Mouse (Mus musculus): Measurements from ENCODE around the gene 4921501E09Rik. TPM values are rescaled to one million over a fixed set of nuclear protein-coding genes. Genes with fewer than 3 reads are reported as not detected.
"Not testable (repeated sequence)": the region's sequence is repeated elsewhere in the genome, so short reads cannot be mapped to it uniquely, and the experiment has no call there.

4921501E09Rik gene
- not detected in 2 replicates for total RNA-seq (2021)
- long read RNA-seq, experiment 1 = 0 reads
- long read RNA-seq, experiment 2 = 0 reads

DNA sequence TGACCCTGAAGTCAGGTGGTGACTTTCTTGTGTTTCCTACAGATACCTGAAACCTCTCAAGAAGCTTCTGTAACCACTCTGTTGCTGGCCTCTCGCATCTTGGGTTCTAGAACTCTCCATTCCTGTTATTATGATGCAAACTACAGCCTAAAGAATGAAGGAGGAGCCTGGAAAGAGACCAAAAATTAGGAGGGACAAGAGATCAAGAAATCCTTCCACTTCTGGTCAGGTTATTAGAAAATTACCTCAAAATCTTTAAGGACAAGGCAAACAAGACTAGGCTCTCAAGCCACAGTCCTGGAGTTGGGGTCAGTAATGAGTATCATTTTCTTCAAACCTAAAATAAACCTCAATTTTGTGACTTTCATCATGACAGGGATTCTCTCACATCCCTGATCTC is at the start of gene 4921501E09Rik:
Gene 4921501E09Rik (minus strand): TSS at position 101 of the 400 bp plus-strand sequence.
- no peak for DNase-seq

DNA sequence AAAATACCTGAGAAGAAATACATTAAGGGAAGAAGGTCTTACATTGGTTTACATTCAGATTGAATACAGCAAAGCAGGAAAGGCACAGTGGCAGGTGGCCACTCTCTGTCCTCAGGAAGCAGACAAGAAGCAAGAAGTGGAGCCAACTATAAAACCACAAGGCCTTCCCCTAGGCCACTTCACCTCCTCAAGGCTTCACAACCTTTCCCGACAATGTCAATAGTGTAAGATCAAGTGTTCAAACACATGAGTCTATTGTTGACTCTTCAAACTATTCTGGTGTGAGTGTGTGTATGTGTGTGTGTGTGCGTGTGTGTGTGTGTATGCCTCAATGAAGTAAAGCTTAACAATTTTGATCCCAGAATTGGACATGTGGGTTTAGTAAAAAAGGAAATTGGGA is 29.5 kb upstream of the 4921501E09Rik start:
- DNase-seq = no peak

DNA sequence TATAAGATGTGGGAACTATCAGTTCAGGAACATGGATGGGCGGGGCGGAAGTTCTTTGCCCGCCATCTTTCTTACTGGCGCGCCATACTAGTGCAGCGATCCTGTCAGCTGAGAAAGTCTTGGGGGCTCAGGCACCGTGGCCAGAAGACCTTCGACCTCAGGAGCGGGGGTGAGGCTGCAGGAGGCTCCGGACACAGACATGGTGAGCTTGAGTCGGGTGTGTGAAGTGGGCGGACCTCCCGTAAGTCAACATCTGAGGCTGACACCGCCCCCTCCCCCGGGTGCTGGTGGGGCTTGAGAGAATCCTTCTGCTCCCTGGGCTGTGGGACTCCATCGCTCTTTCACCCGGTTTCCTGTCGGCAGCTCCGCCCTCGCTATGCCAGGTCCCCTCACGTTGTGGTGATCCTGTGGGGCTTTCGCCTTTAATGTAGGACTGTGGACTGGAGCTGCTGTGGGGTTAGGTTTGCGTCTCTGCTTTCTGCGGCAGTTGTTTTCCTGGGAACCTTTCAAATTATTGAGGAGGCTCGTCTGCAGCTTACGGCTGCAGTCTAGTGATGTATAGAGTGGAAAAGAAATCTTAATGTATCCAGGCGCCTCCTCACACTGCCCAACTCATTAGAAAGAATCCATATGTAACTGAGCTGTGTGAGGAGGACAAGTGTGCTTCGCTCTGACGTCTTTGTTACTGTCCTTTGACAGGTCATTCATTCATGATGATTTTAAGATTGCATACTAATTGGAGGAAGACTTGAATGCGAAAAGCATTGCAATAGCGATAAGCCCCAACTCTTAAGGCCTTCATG is 24.7 kb upstream of the 4921501E09Rik start:
- DNase-seq = peak; percentile 88

DNA sequence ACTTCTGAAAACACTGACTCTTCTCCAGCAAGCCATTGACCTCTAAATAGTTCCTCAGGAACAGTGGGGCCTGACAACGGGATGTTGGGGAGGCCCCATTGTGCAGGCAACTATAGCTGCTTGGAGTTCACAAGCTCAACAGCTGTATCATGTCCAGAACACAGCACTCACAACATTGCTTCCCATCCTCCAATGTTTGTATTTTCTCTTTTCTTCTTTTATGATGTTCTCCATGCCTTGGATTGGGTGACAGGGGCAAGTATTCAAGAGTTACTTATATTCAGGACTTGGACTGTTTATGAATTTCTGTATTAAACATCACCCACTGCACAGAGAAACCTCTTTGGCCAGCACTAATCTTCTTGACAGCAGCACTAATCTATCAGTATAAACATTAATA is 23.8 kb upstream of the 4921501E09Rik start:
- no peak for DNase-seq

DNA sequence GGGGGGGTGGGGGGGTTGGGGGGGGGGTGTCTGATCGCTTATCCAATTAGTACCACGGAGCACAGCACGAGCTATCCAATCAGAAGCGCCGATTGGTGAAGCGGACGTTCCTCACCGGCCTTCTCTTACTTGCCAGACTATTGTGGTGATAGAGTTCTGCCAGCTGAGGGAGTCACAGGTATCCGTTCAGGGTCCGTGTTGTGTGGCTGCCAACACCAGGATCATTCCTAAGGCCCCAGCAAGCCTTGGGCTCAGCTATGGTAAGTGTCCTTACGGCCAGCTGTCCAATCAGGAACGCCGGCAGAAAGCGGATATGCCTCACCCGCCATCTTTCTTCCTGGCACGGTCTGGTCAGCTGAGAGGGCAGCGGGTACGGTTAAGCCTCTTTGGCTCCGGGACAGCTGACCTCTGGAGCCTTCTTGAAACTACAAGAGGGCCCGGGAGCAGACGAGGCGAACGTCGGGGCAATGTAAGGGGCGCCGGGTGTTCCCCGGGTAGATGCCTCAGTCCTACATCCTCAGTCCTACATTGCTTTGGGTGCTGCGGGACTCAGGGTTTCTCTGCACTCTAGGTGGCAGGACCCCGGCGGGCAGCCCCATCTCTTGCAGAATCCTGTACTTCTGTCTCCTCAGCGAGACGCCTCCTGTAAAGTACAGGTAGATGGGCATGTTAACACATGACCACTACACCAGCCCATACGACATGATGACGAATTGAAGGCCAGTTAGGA is 21.5 kb upstream of the 4921501E09Rik start, which contains the start of gene Zfp563:
Gene Zfp563 (plus strand): TSS at position 91 of the 730 bp plus-strand sequence.
- DNase-seq = peak; percentile 97

DNA sequence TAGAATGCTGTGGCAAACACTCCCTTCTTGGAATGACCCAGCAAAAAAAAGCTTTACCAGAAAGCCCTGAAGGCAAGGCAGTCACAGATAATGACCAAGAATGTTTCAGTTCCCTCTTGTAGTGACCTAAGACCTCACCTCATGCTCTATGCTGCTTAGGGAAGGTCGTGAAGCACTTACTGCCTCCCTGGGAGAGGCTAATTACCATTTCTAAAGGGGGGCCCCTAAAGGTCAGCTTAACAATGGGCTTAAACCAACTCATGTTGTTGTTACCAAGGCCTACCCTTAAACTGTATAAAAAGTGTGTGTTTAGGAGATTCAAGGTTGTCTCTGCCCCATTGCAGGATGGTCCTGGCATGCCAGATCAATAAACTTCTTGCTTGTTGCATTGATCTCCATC is 4.9 kb downstream of the 4921501E09Rik start:
- DNase-seq = no peak

DNA sequence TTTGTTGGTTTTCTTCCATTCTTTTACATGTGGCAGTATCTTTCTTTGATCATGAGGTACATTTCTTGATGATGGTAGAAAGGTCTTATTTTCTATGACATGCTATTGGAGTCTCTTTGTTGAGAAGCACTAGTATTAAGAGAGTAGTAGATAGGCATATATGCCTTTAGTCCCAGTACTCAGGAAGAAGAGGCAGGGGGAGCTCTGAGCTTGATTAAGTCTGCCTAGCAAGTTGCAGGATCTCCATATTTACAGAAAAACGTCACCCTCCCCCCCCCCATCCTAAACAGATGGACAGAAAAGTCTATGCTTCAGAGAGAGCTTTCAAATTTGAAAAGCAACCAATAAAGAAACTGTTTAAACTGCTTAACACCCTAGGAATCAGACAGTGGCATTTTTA is 9.1 kb downstream of the 4921501E09Rik start:
- no peak for DNase-seq

DNA sequence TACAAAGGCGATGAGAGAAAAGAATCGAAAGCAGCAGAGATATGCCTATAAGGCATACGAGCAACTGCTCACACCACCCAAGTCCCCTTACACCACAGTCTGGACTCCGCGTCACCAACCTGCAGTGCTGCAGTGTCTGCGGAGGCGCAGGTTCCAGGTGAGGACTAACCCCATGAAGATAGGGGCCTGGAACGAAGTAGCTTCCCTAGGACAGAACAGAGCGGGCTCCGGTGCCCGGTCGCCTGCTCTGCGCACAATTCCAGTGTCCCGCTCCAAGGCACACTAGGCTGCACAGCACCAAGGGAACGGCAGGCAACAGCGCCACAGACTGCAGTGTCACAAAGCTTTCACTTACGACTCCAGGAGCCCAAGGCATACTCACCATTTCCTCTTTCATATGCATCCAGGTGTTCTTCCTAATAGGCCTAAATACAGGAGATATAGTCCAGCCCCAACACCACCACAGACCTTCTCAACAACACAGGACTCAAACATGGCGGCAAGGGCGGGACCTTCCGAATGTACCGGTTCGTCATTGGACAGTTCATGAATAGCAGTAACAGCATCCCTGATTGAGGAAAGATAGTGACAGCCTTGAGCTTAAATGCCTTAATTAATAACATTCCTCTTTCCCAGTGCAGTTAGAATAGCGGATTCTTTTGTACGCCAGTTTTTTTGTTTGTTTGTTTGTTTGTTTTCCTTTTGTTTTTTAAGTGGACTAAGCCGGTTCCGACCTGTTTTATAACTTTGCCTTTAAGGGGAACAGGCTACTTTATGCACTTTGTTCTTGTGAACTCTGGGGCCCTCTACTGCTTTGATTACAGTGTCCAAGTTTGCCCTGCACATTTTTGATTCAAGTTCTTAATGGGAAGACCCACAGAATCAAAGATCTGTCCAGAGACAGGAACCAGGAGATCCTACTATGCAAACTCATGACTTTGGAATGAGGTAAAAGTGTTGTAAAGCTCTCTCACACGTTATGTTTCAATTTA is 34.7 kb downstream of the 4921501E09Rik start, which contains the start of gene Zfp763:
Gene Zfp763 (minus strand): TSS at position 503 of the 992 bp plus-strand sequence.
- peak; percentile 88 for DNase-seq

DNA sequence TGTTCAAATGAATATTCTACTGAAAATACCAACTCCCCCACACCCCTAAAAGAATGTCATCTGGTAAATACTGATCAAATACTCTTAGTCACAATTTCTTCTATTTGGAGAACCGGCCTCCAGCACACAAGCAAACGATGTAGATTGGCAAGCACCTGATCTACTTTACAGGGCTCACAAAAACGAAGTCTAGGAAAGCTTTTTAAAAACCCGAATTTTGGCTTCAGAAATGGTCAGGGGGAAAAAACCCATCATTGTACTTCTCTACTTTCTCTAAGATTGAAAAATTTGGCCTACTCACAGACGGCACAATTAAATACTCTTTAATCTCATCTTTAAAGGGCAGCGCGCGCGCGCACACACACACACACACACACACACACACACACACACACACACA is 35.5 kb downstream of the 4921501E09Rik start:
- DNase-seq = no peak

DNA sequence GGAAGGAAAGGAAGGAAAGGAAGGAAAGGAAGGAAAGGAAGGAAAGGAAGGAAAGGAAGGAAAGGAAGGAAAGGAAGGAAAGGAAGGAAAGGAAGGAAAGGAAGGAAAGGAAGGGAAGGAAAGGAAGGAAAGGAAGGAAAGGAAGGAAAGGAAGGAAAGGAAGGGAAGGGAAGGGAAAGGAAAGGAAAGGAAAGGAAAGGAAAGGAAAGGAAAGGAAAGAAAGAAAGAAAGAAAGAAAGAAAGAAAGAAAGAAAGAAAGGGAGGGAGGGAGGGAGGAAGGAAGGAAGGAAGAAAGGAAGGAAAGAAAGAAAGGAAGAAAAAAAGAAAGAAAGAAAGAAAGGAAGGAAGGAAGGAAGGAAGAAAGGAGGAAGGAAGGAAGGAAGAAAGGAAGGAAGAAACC is 47.4 kb downstream of the 4921501E09Rik start:
- not testable (repeated sequence) for DNase-seq

Other genes with a start within 250 kb of the 4921501E09Rik start
- 9.1 and 12.7 TPM in 2 replicates for gene Zfp799, start 237.8 kb downstream of the 4921501E09Rik start, total RNA-seq (2021)
- gene Zfp870, start 176.4 kb downstream of the 4921501E09Rik start, total RNA-seq (2021) = 7.8 and 11.3 TPM in 2 replicates
- 2.0 and 10.2 TPM in 2 replicates for gene Cyp4f14, start 150.7 kb downstream of the 4921501E09Rik start, total RNA-seq (2021)
- gene Cyp4f13, start 120.7 kb downstream of the 4921501E09Rik start, total RNA-seq (2021) = 46.2 and 51.9 TPM in 2 replicates
- gene Zfp472, start 102.2 kb downstream of the 4921501E09Rik start, total RNA-seq (2021) = 3.7 and 4.4 TPM in 2 replicates
- 8.5 and 10.0 TPM in 2 replicates for gene Zfp952, start 74.9 kb downstream of the 4921501E09Rik start, total RNA-seq (2021)
- gene Zfp763, start 34.7 kb downstream of the 4921501E09Rik start, total RNA-seq (2021) = 6.3 and 8.5 TPM in 2 replicates
- gene Zfp563, start 21.3 kb upstream of the 4921501E09Rik start, total RNA-seq (2021) = 7.4 and 9.5 TPM in 2 replicates
- not detected in 2 replicates for gene Morc2b, start 71.6 kb upstream of the 4921501E09Rik start, total RNA-seq (2021)
- not detected in 2 replicates for gene Olfr55, start 100.4 kb upstream of the 4921501E09Rik start, total RNA-seq (2021)
- not detected in 2 replicates for gene Olfr239, start 123.2 kb upstream of the 4921501E09Rik start, total RNA-seq (2021)
- gene Olfr1564, start 153.6 kb upstream of the 4921501E09Rik start, total RNA-seq (2021) = not detected in 2 replicates
- gene Zfp955a, start 187.1 kb upstream of the 4921501E09Rik start, total RNA-seq (2021) = 7.4 and 8.4 TPM in 2 replicates
- not detected in 2 replicates for gene Olfr63, start 196.6 kb upstream of the 4921501E09Rik start, total RNA-seq (2021)
- 10.0 and 11.0 TPM in 2 replicates for gene Zfp955b, start 221.5 kb upstream of the 4921501E09Rik start, total RNA-seq (2021)